Mouse (Mus musculus): ENCODE results near the gene Gabra2. TPM values are rescaled to one million over a fixed set of nuclear protein-coding genes. Genes with fewer than 3 reads are reported as not detected.

Gene Gabra2
- polyA plus RNA-seq, 1 experiment: not detected

DNA sequence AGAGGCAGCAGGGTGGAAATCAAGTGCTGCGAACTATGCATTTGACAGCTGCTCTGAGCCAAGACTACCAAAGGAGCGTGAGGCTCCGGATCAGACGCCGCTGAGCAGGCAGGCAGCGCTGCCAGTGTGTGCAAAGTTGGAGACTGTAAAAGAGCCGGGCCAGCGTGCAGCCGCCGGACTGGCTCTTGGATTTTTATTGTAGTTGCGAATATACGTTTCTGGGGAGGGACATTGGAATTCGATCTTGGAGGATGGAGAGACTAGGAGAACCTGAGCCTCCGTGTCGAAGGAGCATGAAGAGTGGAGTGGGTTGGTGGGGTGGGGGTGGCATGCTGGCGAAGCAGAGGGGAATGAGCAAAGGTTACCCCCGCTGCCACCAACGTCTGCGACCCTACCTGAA lies 469 bp downstream of the Gabra2 start:
- H3K36me3 ChIP-seq (ENCODE audit: control insufficient read depth, insufficient read depth): no peaks in the 10 kb centered on the region
- TF ChIP-seq MAX (IDR thresholded peaks at IDR 0.05): no peak
- TF ChIP-seq MYOG (IDR thresholded peaks at IDR 0.05; ENCODE audit: control insufficient read depth, extremely low read depth, insufficient read length): no peak
- TF ChIP-seq MYOD1 (IDR thresholded peaks at IDR 0.05; ENCODE audit: control insufficient read depth, insufficient read length, low read depth): no peak
- TF ChIP-seq USF1 (IDR thresholded peaks at IDR 0.05; ENCODE audit: low read depth): no peak
- no peak for TF ChIP-seq FOSL1 (IDR thresholded peaks at IDR 0.05; ENCODE audit: insufficient read depth, low read length, poor library complexity, severe bottlenecking)
- TF ChIP-seq CTCF (IDR thresholded peaks at IDR 0.05; ENCODE audit: control insufficient read depth, insufficient read depth, insufficient read length): no peak
- TF ChIP-seq CEBPB (IDR thresholded peaks at IDR 0.05; ENCODE audit: low read depth): no peak
- no peaks in the 10 kb centered on the region for H3K27me3 ChIP-seq (ENCODE audit: control insufficient read depth, insufficient read depth, insufficient read length)
- no peak overlapping the region for H3K4me3 ChIP-seq (ENCODE audit: insufficient read depth, poor library complexity, severe bottlenecking)
- H3ac ChIP-seq (ENCODE audit: control insufficient read depth, insufficient read length, low read depth): no peak overlapping the region
- H3K79me3 ChIP-seq (ENCODE audit: low read depth): no peaks in the 10 kb centered on the region
- no peaks in the 10 kb centered on the region for H3K79me2 ChIP-seq (ENCODE audit: control insufficient read depth, insufficient read depth)

DNA sequence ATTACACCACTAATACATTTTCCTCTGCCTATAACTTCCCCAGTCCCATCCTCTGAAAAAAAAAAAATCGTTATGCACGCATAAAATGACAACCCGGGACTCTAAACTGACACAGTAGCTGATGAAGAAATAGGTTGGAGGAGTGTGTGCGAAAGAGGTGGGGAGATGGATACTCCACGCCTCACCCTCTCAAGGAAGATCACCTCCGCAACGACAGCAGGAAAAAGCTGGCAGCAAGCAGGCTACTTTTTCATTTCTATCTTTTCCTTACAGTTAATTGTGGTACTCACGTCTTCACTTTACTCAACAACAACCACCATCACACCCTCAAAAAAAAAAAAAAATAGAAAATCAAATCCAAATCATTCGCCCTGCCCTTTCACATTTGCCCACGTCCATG lies 873 bp downstream of the Gabra2 start:
- Histone ChIP-seq H3K4me3 (ENCODE audit: insufficient read depth, poor library complexity, severe bottlenecking) (no peak overlapping the region), H3ac (ENCODE audit: control insufficient read depth, insufficient read length, low read depth) (no peak overlapping the region), H3K36me3 (ENCODE audit: control insufficient read depth, insufficient read depth) (no peaks in the 10 kb centered on the region), H3K79me2 (ENCODE audit: control insufficient read depth, insufficient read depth) (no peaks in the 10 kb centered on the region), H3K27me3 (ENCODE audit: control insufficient read depth, insufficient read depth, insufficient read length) (no peaks in the 10 kb centered on the region), H3K79me3 (ENCODE audit: low read depth) (no peaks in the 10 kb centered on the region)
- no peak for TF ChIP-seq MAX (IDR thresholded peaks at IDR 0.05)
- TF ChIP-seq MYOG (IDR thresholded peaks at IDR 0.05; ENCODE audit: control insufficient read depth, extremely low read depth, insufficient read length): no peak
- no peak for TF ChIP-seq CEBPB (IDR thresholded peaks at IDR 0.05; ENCODE audit: low read depth)
- TF ChIP-seq FOSL1 (IDR thresholded peaks at IDR 0.05; ENCODE audit: insufficient read depth, low read length, poor library complexity, severe bottlenecking): no peak
- TF ChIP-seq CTCF (IDR thresholded peaks at IDR 0.05; ENCODE audit: control insufficient read depth, insufficient read depth, insufficient read length): no peak
- no peak for TF ChIP-seq MYOD1 (IDR thresholded peaks at IDR 0.05; ENCODE audit: control insufficient read depth, insufficient read length, low read depth)
- no peak for TF ChIP-seq USF1 (IDR thresholded peaks at IDR 0.05; ENCODE audit: low read depth)

GRCm38 (mm10) chr5:71093807-71094206 lies 1.8 kb downstream of the Gabra2 start:
- H3K27me3 ChIP-seq (ENCODE audit: control insufficient read depth, insufficient read depth, insufficient read length): no peaks in the 10 kb centered on the region
- no peaks in the 10 kb centered on the region for H3K79me3 ChIP-seq (ENCODE audit: low read depth)
- no peaks in the 10 kb centered on the region for H3K36me3 ChIP-seq (ENCODE audit: control insufficient read depth, insufficient read depth)
- no peak for TF ChIP-seq MAX (IDR thresholded peaks at IDR 0.05)
- no peak for TF ChIP-seq MYOD1 (IDR thresholded peaks at IDR 0.05; ENCODE audit: control insufficient read depth, insufficient read length, low read depth)
- TF ChIP-seq MYOG (IDR thresholded peaks at IDR 0.05; ENCODE audit: control insufficient read depth, extremely low read depth, insufficient read length): no peak
- no peak for TF ChIP-seq FOSL1 (IDR thresholded peaks at IDR 0.05; ENCODE audit: insufficient read depth, low read length, poor library complexity, severe bottlenecking)
- no peak for TF ChIP-seq CEBPB (IDR thresholded peaks at IDR 0.05; ENCODE audit: low read depth)
- no peak for TF ChIP-seq USF1 (IDR thresholded peaks at IDR 0.05; ENCODE audit: low read depth)
- no peak for TF ChIP-seq CTCF (IDR thresholded peaks at IDR 0.05; ENCODE audit: control insufficient read depth, insufficient read depth, insufficient read length)
- H3K4me3 ChIP-seq (ENCODE audit: insufficient read depth, poor library complexity, severe bottlenecking): no peak overlapping the region
- no peaks in the 10 kb centered on the region for H3K79me2 ChIP-seq (ENCODE audit: control insufficient read depth, insufficient read depth)
- H3ac ChIP-seq (ENCODE audit: control insufficient read depth, insufficient read length, low read depth): no peak overlapping the region

- H3K79me3 ChIP-seq (ENCODE audit: low read depth): no peaks in the 10 kb centered on the region
- no peaks in the 10 kb centered on the region for H3K36me3 ChIP-seq (ENCODE audit: control insufficient read depth, insufficient read depth)
- no peaks in the 10 kb centered on the region for H3K79me2 ChIP-seq (ENCODE audit: control insufficient read depth, insufficient read depth)
- no peaks in the 10 kb centered on the region for H3K27me3 ChIP-seq (ENCODE audit: control insufficient read depth, insufficient read depth, insufficient read length)
- no peak overlapping the region for H3K4me3 ChIP-seq (ENCODE audit: insufficient read depth, poor library complexity, severe bottlenecking)
- TF ChIP-seq CTCF (IDR thresholded peaks at IDR 0.05; ENCODE audit: control insufficient read depth, insufficient read depth, insufficient read length) (no peak), USF1 (IDR thresholded peaks at IDR 0.05; ENCODE audit: low read depth) (no peak), MYOD1 (IDR thresholded peaks at IDR 0.05; ENCODE audit: control insufficient read depth, insufficient read length, low read depth) (no peak), CEBPB (IDR thresholded peaks at IDR 0.05; ENCODE audit: low read depth) (no peak), MAX (IDR thresholded peaks at IDR 0.05) (no peak), MYOG (IDR thresholded peaks at IDR 0.05; ENCODE audit: control insufficient read depth, extremely low read depth, insufficient read length) (no peak), FOSL1 (IDR thresholded peaks at IDR 0.05; ENCODE audit: insufficient read depth, low read length, poor library complexity, severe bottlenecking) (no peak)
- no peak overlapping the region for H3ac ChIP-seq (ENCODE audit: control insufficient read depth, insufficient read length, low read depth)
Measured at GRCm38 (mm10) chr5:71092475-71092874, 3.2 kb downstream of the Gabra2 start.

DNA sequence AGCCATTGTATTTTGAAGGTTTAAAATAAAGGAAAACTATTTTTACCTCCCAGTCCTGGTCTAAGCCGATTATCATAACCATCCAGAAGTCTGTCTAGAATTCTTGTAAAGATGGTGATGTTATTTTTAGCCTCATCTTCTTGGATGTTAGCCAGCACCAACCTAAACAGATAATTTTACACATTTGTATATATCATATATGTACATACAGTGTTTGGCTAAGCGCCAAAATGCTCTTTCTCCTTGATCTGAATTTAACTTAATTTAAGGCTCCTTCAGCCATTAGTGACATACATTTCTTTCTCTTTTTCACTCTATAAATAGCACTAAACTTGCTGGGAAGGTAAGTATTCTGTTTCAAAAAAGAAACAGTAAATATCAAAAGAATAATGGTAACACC lies 3.7 kb downstream of the Gabra2 start:
- H3K4me3 ChIP-seq (ENCODE audit: insufficient read depth, poor library complexity, severe bottlenecking): no peak overlapping the region
- no peak overlapping the region for H3ac ChIP-seq (ENCODE audit: control insufficient read depth, insufficient read length, low read depth)
- no peaks in the 10 kb centered on the region for H3K79me3 ChIP-seq (ENCODE audit: low read depth)

GRCm38 (mm10) chr5:71078861-71079260 lies 16.8 kb downstream of the Gabra2 start:
- Histone ChIP-seq H3K4me3 (ENCODE audit: insufficient read depth, poor library complexity, severe bottlenecking) (no peak overlapping the region), H3K27me3 (ENCODE audit: control insufficient read depth, insufficient read depth, insufficient read length) (no peaks in the 10 kb centered on the region), H3K79me2 (ENCODE audit: control insufficient read depth, insufficient read depth) (no peaks in the 10 kb centered on the region), H3K36me3 (ENCODE audit: control insufficient read depth, insufficient read depth) (no peaks in the 10 kb centered on the region), H3ac (ENCODE audit: control insufficient read depth, insufficient read length, low read depth) (no peak overlapping the region), H3K79me3 (ENCODE audit: low read depth) (no peaks in the 10 kb centered on the region)
- TF ChIP-seq FOSL1 (IDR thresholded peaks at IDR 0.05; ENCODE audit: insufficient read depth, low read length, poor library complexity, severe bottlenecking) (no peak), MYOG (IDR thresholded peaks at IDR 0.05; ENCODE audit: control insufficient read depth, extremely low read depth, insufficient read length) (no peak), CTCF (IDR thresholded peaks at IDR 0.05; ENCODE audit: control insufficient read depth, insufficient read depth, insufficient read length) (no peak), USF1 (IDR thresholded peaks at IDR 0.05; ENCODE audit: low read depth) (no peak), MYOD1 (IDR thresholded peaks at IDR 0.05; ENCODE audit: control insufficient read depth, insufficient read length, low read depth) (no peak), MAX (IDR thresholded peaks at IDR 0.05) (no peak), CEBPB (IDR thresholded peaks at IDR 0.05; ENCODE audit: low read depth) (no peak)

More for the DNA sequence above, 3.7 kb downstream of the Gabra2 start:
- TF ChIP-seq USF1 (IDR thresholded peaks at IDR 0.05; ENCODE audit: low read depth) (no peak), CEBPB (IDR thresholded peaks at IDR 0.05; ENCODE audit: low read depth) (no peak), MYOG (IDR thresholded peaks at IDR 0.05; ENCODE audit: control insufficient read depth, extremely low read depth, insufficient read length) (no peak), CTCF (IDR thresholded peaks at IDR 0.05; ENCODE audit: control insufficient read depth, insufficient read depth, insufficient read length) (no peak), MAX (IDR thresholded peaks at IDR 0.05) (no peak), MYOD1 (IDR thresholded peaks at IDR 0.05; ENCODE audit: control insufficient read depth, insufficient read length, low read depth) (no peak), FOSL1 (IDR thresholded peaks at IDR 0.05; ENCODE audit: insufficient read depth, low read length, poor library complexity, severe bottlenecking) (no peak)
- Histone ChIP-seq H3K27me3 (ENCODE audit: control insufficient read depth, insufficient read depth, insufficient read length) (no peaks in the 10 kb centered on the region), H3K36me3 (ENCODE audit: control insufficient read depth, insufficient read depth) (no peaks in the 10 kb centered on the region), H3K79me2 (ENCODE audit: control insufficient read depth, insufficient read depth) (no peaks in the 10 kb centered on the region)
